Mouse (Mus musculus) liver, embryonic 14.5 days (tissue): Measurements from ENCODE around the gene Krtap31-2.

ENCODE experiments used
- CTCF ChIP-seq: IDR thresholded peaks from 2 replicates; pipeline ENCODE4 v1.5.1; 2016; ENCODE audit warnings: antibody characterized with exemption, low read depth, control low read depth
- EP300 ChIP-seq: IDR thresholded peaks from 2 replicates; pipeline ENCODE4 v1.6.1; 2016; ENCODE audit warnings: antibody characterized with exemption, low read depth

GRCm38 (mm10) chr11:99914451-99914850 is 21.6 kb upstream of the Krtap31-2 start, which contains the start of gene Gm11565:
- TF ChIP-seq CTCF (no peak), EP300 (no peak)
